Mouse (Mus musculus) embryo, embryonic 10.5 days (tissue): ENCODE results near the gene Ankrd33b.
A peak's percentile ranks its signal among the peaks of the same experiment; 100 is the strongest.

Experiments used
- DNase-seq: peaks from one replicate; pipeline ENCODE4 v3.0.0-alpha.2; 2015; ENCODE audit warnings: low spot score

Gene Ankrd33b

GRCm38 (mm10) chr15:31265404-31265803 is 102.1 kb downstream of the Ankrd33b start:
- DNase-seq, result no peak

GRCm38 (mm10) chr15:31264827-31265226 is 102.7 kb downstream of the Ankrd33b start:
- DNase-seq, result peak; percentile 84

- no peak for DNase-seq
Observed at GRCm38 (mm10) chr15:31262361-31262760, 105.2 kb downstream of the Ankrd33b start.

- DNase-seq, result no peak
Observed at GRCm38 (mm10) chr15:31261094-31261493, 106.4 kb downstream of the Ankrd33b start.

GRCm38 (mm10) chr15:31258693-31259439 is 108.7 kb downstream of the Ankrd33b start:
- no peak for DNase-seq

GRCm38 (mm10) chr15:31258029-31258692 is 109.4 kb downstream of the Ankrd33b start:
- DNase-seq, result peak; percentile 46

- DNase-seq, result no peak
Observed at GRCm38 (mm10) chr15:31257329-31257728, 110.2 kb downstream of the Ankrd33b start.

- no peak for DNase-seq
Observed at GRCm38 (mm10) chr15:31255762-31256161, 111.8 kb downstream of the Ankrd33b start.

GRCm38 (mm10) chr15:31254939-31255535 is 112.5 kb downstream of the Ankrd33b start:
- no peak for DNase-seq

GRCm38 (mm10) chr15:31253963-31254362 is 113.6 kb downstream of the Ankrd33b start:
- no peak for DNase-seq

GRCm38 (mm10) chr15:31253380-31253779 is 114.1 kb downstream of the Ankrd33b start:
- DNase-seq, result no peak

GRCm38 (mm10) chr15:31252590-31253311 is 114.8 kb downstream of the Ankrd33b start:
- DNase-seq, result no peak

- no peak for DNase-seq
Observed at GRCm38 (mm10) chr15:31251189-31251588, 116.3 kb downstream of the Ankrd33b start.

- DNase-seq, result no peak
Observed at GRCm38 (mm10) chr15:31250676-31251075, 116.8 kb downstream of the Ankrd33b start.

GRCm38 (mm10) chr15:31250027-31250426 is 117.5 kb downstream of the Ankrd33b start:
- DNase-seq, result no peak

- peak; percentile 53 for DNase-seq
Observed at GRCm38 (mm10) chr15:31248882-31249281, 118.6 kb downstream of the Ankrd33b start.

- DNase-seq, result no peak
Observed at GRCm38 (mm10) chr15:31247035-31247434, 120.5 kb downstream of the Ankrd33b start.

- no peak for DNase-seq
Observed at GRCm38 (mm10) chr15:31245934-31246333, 121.6 kb downstream of the Ankrd33b start.

GRCm38 (mm10) chr15:31244696-31245445 is 122.7 kb downstream of the Ankrd33b start:
- DNase-seq, result no peak

GRCm38 (mm10) chr15:31243260-31243659 is 124.3 kb downstream of the Ankrd33b start:
- no peak for DNase-seq
